Mouse (Mus musculus) CH12F3 (cell line): ENCODE data around the gene Zfp771.

Experiments used
- in situ Hi-C: fragments of 300-500 bp; cut with MboI; formaldehyde crosslinking; loops from 2 replicates; pipeline ENCODE4 v1.14.3; 2020; ENCODE audit warnings: low sequenced_read_pairs

Gene Zfp771

GRCm38 (mm10) chr7:127253341-127253740, 9.3 kb downstream of the Zfp771 start:
- in situ Hi-C loops, result no loop called here

- in situ Hi-C loops, result no loop called here
Observed at GRCm38 (mm10) chr7:127253821-127254769, 10.0 kb downstream of the Zfp771 start.

GRCm38 (mm10) chr7:127255008-127255407, 10.9 kb downstream of the Zfp771 start:
- in situ Hi-C loops, result no loop called here

- in situ Hi-C loops, result no loop called here
Observed at GRCm38 (mm10) chr7:127255965-127256364, 11.9 kb downstream of the Zfp771 start.

GRCm38 (mm10) chr7:127256518-127256917, 12.4 kb downstream of the Zfp771 start:
- in situ Hi-C loops, result no loop called here

- in situ Hi-C loops, result no loop called here
Observed at GRCm38 (mm10) chr7:127259186-127259905, 15.3 kb downstream of the Zfp771 start.

GRCm38 (mm10) chr7:127260309-127261111, 16.4 kb downstream of the Zfp771 start, which contains the start of gene Dctpp1:
Gene Dctpp1 (minus strand): TSS chr7:127260709.
- in situ Hi-C loops, result no loop called here

- in situ Hi-C loops, result no loop called here
Observed at GRCm38 (mm10) chr7:127262218-127262961, 18.3 kb downstream of the Zfp771 start.

- in situ Hi-C loops, result no loop called here
Observed at GRCm38 (mm10) chr7:127263526-127263925, 19.5 kb downstream of the Zfp771 start.

GRCm38 (mm10) chr7:127270256-127270655, 26.2 kb downstream of the Zfp771 start:
- in situ Hi-C loops, result no loop called here

- in situ Hi-C loops, result no loop called here
Observed at GRCm38 (mm10) chr7:127270666-127271065, 26.6 kb downstream of the Zfp771 start.

- in situ Hi-C loops, result no loop called here
Observed at GRCm38 (mm10) chr7:127271093-127271492, 27.0 kb downstream of the Zfp771 start.

- in situ Hi-C loops, result no loop called here
Observed at GRCm38 (mm10) chr7:127272566-127272965, 28.5 kb downstream of the Zfp771 start.

GRCm38 (mm10) chr7:127273118-127273923, 29.2 kb downstream of the Zfp771 start:
- in situ Hi-C loops, result no loop called here

- in situ Hi-C loops, result no loop called here
Observed at GRCm38 (mm10) chr7:127273925-127274789, 30.1 kb downstream of the Zfp771 start, which contains the start of gene Sephs2. Gene Sephs2 (minus strand): TSS chr7:127274055.

GRCm38 (mm10) chr7:127276519-127276961, 32.5 kb downstream of the Zfp771 start:
- in situ Hi-C loops, result no loop called here

- in situ Hi-C loops, result no loop called here
Observed at GRCm38 (mm10) chr7:127278311-127278710, 34.2 kb downstream of the Zfp771 start.

GRCm38 (mm10) chr7:127280092-127280491, 36.0 kb downstream of the Zfp771 start:
- in situ Hi-C loops, result no loop called here
